Mouse (Mus musculus): ENCODE data around the gene Ccdc12. TPM values are rescaled to one million over a fixed set of nuclear protein-coding genes. Genes with fewer than 3 reads are reported as not detected.

Gene Ccdc12
- 34.4 and 43.2 TPM in 2 replicates for polyA plus RNA-seq (2011; ENCODE audit: insufficient read length, low read depth, missing spikeins)

- TF ChIP-seq CTCF (IDR thresholded peaks at IDR 0.05; ENCODE audit: borderline replicate concordance, insufficient read depth, low read length) (no peak), POLR2A (IDR thresholded peaks at IDR 0.05; ENCODE audit: low read depth, low read length) (peak; percentile 66)
- 0 out of 2 replicates have a peak within 1 kb of the TSS, but pooled peaks have one; percentile 43 for H3K27ac ChIP-seq (ENCODE audit: insufficient read depth, low read length)
Observed at GRCm38 (mm10) chr9:110656249-110657221, at the start of gene Ccdc12. Gene Ccdc12, plus strand, starts transcription at chr9:110656503.

GRCm38 (mm10) chr9:110611471-110611870 is 44.8 kb upstream of the Ccdc12 start:
- TF ChIP-seq CTCF (IDR thresholded peaks at IDR 0.05; ENCODE audit: borderline replicate concordance, insufficient read depth, low read length) (no peak), POLR2A (IDR thresholded peaks at IDR 0.05; ENCODE audit: low read depth, low read length) (no peak)
- no peak overlapping the region for H3K4me3 ChIP-seq (ENCODE audit: insufficient read depth, low read length)
- H3K4me1 ChIP-seq (ENCODE audit: control insufficient read depth, insufficient read depth, low read length): no peaks in the 10 kb centered on the region
- no peak overlapping the region for H3K27ac ChIP-seq (ENCODE audit: insufficient read depth, low read length)

More at GRCm38 (mm10) chr9:110656249-110657221, at the start of gene Ccdc12:
- Histone ChIP-seq H3K4me1 (ENCODE audit: control insufficient read depth, insufficient read depth, low read length) (peaks cover 3% of the 10 kb centered on the region; the same call in 1 of the 2 replicates), H3K4me3 (ENCODE audit: insufficient read depth, low read length) (peak within 1 kb of the TSS; percentile 76)

GRCm38 (mm10) chr9:110617081-110617480 is 39.2 kb upstream of the Ccdc12 start:
- Histone ChIP-seq H3K4me1 (ENCODE audit: control insufficient read depth, insufficient read depth, low read length) (no peaks in the 10 kb centered on the region), H3K4me3 (ENCODE audit: insufficient read depth, low read length) (no peak overlapping the region), H3K27ac (ENCODE audit: insufficient read depth, low read length) (no peak overlapping the region)
- TF ChIP-seq CTCF (IDR thresholded peaks at IDR 0.05; ENCODE audit: borderline replicate concordance, insufficient read depth, low read length) (no peak), POLR2A (IDR thresholded peaks at IDR 0.05; ENCODE audit: low read depth, low read length) (no peak)

- Histone ChIP-seq H3K4me1 (ENCODE audit: control insufficient read depth, insufficient read depth, low read length) (peaks cover 3% of the 10 kb centered on the region; the same call in 1 of the 2 replicates), H3K4me3 (ENCODE audit: insufficient read depth, low read length) (no peak overlapping the region), H3K27ac (ENCODE audit: insufficient read depth, low read length) (no peak overlapping the region)
- no peak for TF ChIP-seq CTCF (IDR thresholded peaks at IDR 0.05; ENCODE audit: borderline replicate concordance, insufficient read depth, low read length)
- no peak for TF ChIP-seq POLR2A (IDR thresholded peaks at IDR 0.05; ENCODE audit: low read depth, low read length)
Observed at GRCm38 (mm10) chr9:110620180-110620579, 36.1 kb upstream of the Ccdc12 start.

GRCm38 (mm10) chr9:110620685-110621084 is 35.6 kb upstream of the Ccdc12 start:
- Histone ChIP-seq H3K27ac (ENCODE audit: insufficient read depth, low read length) (no peak overlapping the region), H3K4me3 (ENCODE audit: insufficient read depth, low read length) (no peak overlapping the region), H3K4me1 (ENCODE audit: control insufficient read depth, insufficient read depth, low read length) (peaks cover 3% of the 10 kb centered on the region; the same call in 1 of the 2 replicates)
- TF ChIP-seq POLR2A (IDR thresholded peaks at IDR 0.05; ENCODE audit: low read depth, low read length) (no peak), CTCF (IDR thresholded peaks at IDR 0.05; ENCODE audit: borderline replicate concordance, insufficient read depth, low read length) (no peak)

- Histone ChIP-seq H3K4me3 (ENCODE audit: insufficient read depth, low read length) (no peak overlapping the region), H3K27ac (ENCODE audit: insufficient read depth, low read length) (no peak overlapping the region), H3K4me1 (ENCODE audit: control insufficient read depth, insufficient read depth, low read length) (peaks cover 3% of the 10 kb centered on the region; the same call in 1 of the 2 replicates)
- TF ChIP-seq CTCF (IDR thresholded peaks at IDR 0.05; ENCODE audit: borderline replicate concordance, insufficient read depth, low read length): no peak
- no peak for TF ChIP-seq POLR2A (IDR thresholded peaks at IDR 0.05; ENCODE audit: low read depth, low read length)
Observed at GRCm38 (mm10) chr9:110622621-110623219, 33.6 kb upstream of the Ccdc12 start.

- H3K4me1 ChIP-seq (ENCODE audit: control insufficient read depth, insufficient read depth, low read length): peaks cover 3% of the 10 kb centered on the region; the same call in 1 of the 2 replicates
- no peak for TF ChIP-seq POLR2A (IDR thresholded peaks at IDR 0.05; ENCODE audit: low read depth, low read length)
- no peak for TF ChIP-seq CTCF (IDR thresholded peaks at IDR 0.05; ENCODE audit: borderline replicate concordance, insufficient read depth, low read length)
- H3K27ac ChIP-seq (ENCODE audit: insufficient read depth, low read length): peak overlapping the region; percentile 58
- H3K4me3 ChIP-seq (ENCODE audit: insufficient read depth, low read length): peak overlapping the region; percentile 61
Observed at GRCm38 (mm10) chr9:110623416-110624195, 32.7 kb upstream of the Ccdc12 start.

- TF ChIP-seq POLR2A (IDR thresholded peaks at IDR 0.05; ENCODE audit: low read depth, low read length) (peak; percentile 93), CTCF (IDR thresholded peaks at IDR 0.05; ENCODE audit: borderline replicate concordance, insufficient read depth, low read length) (no peak)
- Histone ChIP-seq H3K4me1 (ENCODE audit: control insufficient read depth, insufficient read depth, low read length) (peaks cover 3% of the 10 kb centered on the region; the same call in 1 of the 2 replicates), H3K4me3 (ENCODE audit: insufficient read depth, low read length) (peak within 1 kb of the TSS; percentile 61), H3K27ac (ENCODE audit: insufficient read depth, low read length) (peak within 1 kb of the TSS; percentile 86)
Observed at GRCm38 (mm10) chr9:110624361-110625166, 31.7 kb upstream of the Ccdc12 start, which contains the start of gene Nradd. Gene Nradd, minus strand, starts transcription at chr9:110624452.
